Mouse (Mus musculus) layer of hippocampus, adult 11-12 months (tissue): Measurements from ENCODE around the gene Hyal1.

Experiments used
- DNase-seq: peaks from one replicate; pipeline ENCODE4 v3.0.0; 2022; ENCODE audit warnings: low spot score

Hyal1 gene

GRCm38 (mm10) chr9:107594281-107595062, 17.7 kb downstream of the Hyal1 start:
- no peak for DNase-seq

- no peak for DNase-seq
These were observed 20.2 kb downstream of the Hyal1 start for GRCm38 (mm10) chr9:107596619-107597569.

- DNase-seq: no peak
These were observed 21.7 kb downstream of the Hyal1 start for GRCm38 (mm10) chr9:107598385-107598784.

GRCm38 (mm10) chr9:107599433-107599832, 22.7 kb downstream of the Hyal1 start:
- DNase-seq: no peak

GRCm38 (mm10) chr9:107599842-107600241, 23.1 kb downstream of the Hyal1 start:
- DNase-seq: no peak

DNA sequence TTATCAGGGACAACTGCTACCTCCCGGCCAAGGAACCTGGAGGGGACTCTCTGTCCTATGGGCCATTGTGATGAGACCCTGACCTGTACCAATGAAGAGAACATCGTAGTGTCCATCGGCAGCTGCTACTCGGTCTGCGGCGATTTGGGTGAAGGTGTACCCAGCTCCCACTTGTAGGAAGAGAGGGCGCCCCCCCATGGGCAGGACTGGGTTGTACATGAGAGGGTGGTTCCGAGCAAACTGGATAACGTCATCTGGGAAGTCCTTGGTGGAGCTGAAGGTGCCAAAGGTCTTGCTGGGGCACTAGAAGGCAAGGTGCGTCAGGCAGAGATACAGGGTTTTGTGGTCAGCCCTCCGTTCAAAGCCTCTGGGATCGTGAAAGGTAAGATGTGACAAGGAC, 24.0 kb downstream of the Hyal1 start:
- no peak for DNase-seq

GRCm38 (mm10) chr9:107601275-107601674, 24.5 kb downstream of the Hyal1 start:
- DNase-seq: no peak

- DNase-seq: peak; percentile 92
These were observed 25.4 kb downstream of the Hyal1 start for GRCm38 (mm10) chr9:107602068-107602648.

DNA sequence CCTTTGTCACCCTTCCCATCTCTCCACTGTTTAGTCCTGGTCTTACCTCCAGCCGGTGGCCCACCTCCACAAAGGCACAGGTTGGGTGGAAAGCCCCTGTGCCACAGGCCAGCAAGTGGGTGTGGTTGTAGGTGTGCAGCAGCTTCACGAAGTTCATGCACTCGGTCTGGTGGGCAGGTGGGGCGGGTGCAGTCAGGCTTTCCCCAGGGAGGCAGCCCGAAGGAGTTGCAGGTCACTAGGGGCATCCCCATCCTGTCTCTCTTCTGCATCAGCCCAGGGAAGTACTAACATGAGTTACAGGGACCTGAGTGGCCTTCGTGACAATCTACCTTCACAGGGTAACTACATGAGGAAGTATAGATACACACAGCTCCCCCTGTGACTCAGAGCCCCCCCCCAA, 26.5 kb downstream of the Hyal1 start:
- no peak for DNase-seq

GRCm38 (mm10) chr9:107605041-107605661, 28.4 kb downstream of the Hyal1 start:
- no peak for DNase-seq

GRCm38 (mm10) chr9:107606591-107606990, 29.9 kb downstream of the Hyal1 start:
- no peak for DNase-seq

DNA sequence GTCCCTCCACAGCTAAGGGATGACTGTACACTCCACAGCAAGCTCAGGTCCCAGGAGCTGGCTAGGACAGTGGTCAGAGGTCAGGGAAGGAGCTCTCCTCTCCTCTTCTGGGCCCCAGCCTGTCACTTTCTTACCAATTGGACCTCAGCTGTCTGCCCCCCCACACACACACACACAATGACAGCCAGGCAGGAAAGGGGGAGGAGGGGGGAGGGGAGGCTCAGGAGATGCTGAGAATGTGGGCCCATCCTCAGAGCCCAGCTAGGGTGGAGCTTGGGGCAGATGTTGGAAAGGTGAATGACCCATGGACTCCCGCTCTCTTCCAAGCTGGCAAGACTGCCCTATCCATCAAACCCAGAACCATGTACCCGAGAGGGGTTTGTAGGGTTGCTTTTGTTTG, 30.3 kb downstream of the Hyal1 start:
- DNase-seq: no peak

DNA sequence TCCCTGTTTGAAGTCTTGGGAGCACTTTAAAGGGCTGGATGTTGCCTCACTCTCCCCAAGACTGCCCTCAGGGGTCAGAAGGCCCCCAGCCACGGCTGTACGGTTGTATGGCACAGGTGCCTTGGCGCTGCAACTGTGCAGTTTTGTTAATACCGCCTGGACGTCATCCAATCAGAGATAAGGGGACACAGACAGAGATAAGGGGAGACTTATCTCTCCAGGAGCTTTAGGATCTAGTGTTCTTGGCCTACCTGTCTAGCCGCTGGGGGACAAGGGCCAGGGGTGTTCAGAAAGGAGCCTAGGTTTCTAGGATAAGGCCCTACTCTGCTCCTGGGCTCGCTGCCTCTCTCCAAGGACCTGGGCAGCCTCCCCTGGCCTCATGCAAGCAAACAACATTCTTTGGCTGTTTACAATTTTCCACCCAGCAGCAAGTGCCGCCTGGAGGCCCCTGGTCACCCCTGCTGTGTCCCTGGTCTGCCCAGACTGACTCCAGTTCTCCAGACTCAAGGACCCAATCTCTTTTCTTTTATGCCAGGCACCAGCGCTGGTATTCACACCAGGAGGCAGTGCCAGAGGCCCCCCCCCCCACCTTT, 31.0 kb downstream of the Hyal1 start:
- DNase-seq: no peak

DNA sequence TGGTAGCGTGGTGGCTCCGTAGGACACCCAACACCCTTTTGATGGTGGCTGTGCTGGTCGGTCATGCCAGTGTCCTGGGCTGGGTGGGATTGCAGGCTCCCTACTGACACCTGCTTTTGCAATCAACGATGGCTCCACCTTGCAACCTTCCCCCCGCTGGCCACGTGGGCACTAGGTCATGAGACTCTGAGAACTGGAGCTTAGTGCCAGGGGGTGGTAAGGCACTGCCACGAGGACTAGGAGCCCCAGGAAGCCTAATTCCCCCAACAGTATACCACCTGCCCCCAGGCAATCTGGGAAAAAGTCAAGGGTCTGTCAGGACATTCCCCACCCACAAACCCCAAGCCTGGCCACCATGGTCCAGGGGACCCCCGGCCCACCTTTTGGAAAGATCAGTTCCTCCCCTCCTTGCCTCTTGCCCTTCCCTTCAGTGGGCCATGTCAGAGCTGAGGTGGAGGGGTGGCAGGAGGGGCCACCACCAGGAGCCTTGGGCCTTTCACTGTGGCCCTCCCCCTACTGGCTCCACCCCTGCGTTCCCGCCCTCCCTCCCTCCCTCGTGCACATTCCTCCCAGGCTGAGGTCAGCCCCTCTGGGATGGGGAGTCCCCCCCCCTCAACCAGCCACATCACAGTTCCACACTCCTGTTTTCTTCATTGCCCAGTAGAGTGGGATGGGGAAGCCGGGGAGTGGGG, 32.2 kb downstream of the Hyal1 start, which contains the start of gene Sema3b:
Gene Sema3b (minus strand): TSS at position 489 of the 692 bp plus-strand sequence.
- no peak for DNase-seq

DNA sequence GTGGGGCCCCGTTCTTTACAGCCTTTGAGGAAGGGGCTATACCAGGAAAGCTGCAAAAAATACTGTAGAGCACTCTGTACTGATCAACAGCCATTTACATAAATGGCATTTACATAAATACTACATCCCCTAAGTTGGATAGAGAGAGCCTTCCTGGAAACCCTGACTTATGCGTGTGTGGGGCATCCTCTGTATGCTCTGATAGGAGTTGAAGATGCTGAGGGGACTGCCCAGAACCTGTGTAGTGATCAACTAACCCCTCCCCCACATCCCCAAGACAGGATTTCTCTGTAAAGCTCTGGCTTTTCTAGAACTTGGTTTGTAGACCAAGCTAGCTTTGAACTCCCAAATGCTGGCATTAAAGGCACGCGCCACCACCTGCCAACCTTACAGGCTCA, 32.7 kb downstream of the Hyal1 start:
- DNase-seq: no peak

- no peak for DNase-seq
These were observed 34.9 kb downstream of the Hyal1 start for GRCm38 (mm10) chr9:107611456-107612190.

- DNase-seq: peak; percentile 98
These were observed 35.6 kb downstream of the Hyal1 start for GRCm38 (mm10) chr9:107612191-107612944.

GRCm38 (mm10) chr9:107612945-107613569, 36.3 kb downstream of the Hyal1 start:
- no peak for DNase-seq

DNA sequence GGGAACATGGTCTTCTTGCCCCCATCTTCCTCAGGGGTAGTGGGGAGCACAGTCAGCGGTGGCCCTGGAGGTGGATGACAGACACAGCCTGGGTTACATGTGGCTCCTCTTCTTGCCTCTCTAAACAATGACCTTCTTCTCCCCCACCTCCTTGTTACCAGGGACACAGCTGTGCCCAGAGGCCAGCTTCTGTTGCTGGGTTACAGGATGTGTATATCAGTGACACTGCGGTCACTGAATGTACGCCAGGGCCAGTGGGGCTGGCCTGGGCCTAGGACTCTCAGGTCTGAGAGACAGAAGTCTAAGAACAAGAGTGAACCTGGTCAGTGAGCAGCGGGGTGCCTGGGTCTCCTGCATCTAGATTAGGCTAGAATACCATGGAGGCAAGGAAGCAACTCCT, 38.3 kb downstream of the Hyal1 start:
- no peak for DNase-seq
